Mouse (Mus musculus) thymus, postnatal 14 days (tissue): ENCODE measurements around the gene Ctdsp1.

Experiments
- DNase-seq: peaks from one replicate; pipeline ENCODE4 v3.0.0; 2021

Gene Ctdsp1

DNA sequence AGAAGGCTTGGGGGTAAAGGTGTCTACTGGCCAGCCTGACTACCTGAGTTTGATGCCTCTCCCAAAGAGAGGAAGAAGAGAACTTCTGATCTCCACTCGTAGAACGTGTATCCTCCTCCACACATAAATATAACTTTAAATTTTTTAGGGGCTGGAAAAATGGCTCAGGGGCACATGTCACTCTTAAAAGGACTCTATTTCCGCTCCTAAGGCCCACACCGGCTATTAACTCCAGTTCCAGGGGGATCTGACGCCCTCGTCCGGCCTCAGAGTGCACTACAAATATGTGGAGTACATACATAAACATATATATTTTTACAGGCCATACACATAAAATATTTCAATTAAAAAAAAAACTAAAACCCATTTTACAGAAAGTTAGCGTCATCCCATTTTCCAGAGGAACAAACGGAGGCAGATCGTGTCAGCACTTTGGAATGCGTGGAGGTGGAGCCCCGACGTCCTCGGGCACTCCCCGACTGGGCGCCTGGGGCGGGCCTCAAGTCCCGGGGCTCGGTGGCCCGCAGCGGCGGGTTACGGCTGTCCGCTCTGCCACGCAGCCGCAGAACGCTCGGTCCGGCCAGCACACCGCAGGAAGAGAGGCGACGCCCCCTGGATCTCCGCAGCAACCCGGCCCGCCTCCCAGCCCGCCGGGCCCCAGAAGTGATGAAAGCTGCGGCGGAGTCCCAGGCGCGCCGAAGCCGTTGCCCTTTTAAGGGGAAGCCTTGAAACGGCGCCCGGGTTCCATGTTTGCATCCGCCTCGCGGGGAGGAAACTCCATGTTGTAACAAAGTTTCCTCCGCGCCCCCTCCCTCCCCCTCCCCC is at the start of gene Ctdsp1:
Ctdsp1 (plus strand) TSS at position 586 of the 825 bp plus-strand sequence.
- DNase-seq, result peak; percentile 96

DNA sequence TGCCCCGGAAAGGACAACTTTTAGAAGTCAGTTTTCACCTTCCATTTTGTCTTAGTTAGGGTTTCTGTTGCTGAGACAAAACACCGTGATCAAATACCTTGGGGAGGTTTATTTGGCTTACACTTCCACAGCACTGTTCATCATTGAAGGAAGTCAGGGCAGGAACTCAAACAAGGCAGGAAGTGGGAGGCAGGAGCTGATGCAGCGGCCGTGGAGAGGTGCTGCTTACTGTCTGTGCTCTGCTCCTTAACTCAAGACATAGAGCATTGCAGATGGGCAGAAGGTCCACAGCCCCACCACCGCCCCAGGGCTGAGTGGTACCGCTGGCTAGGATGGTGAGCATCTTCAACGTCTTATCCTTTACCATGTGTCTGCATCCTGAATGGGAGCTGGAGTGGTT is 49.4 kb upstream of the Ctdsp1 start:
- DNase-seq, result no peak

DNA sequence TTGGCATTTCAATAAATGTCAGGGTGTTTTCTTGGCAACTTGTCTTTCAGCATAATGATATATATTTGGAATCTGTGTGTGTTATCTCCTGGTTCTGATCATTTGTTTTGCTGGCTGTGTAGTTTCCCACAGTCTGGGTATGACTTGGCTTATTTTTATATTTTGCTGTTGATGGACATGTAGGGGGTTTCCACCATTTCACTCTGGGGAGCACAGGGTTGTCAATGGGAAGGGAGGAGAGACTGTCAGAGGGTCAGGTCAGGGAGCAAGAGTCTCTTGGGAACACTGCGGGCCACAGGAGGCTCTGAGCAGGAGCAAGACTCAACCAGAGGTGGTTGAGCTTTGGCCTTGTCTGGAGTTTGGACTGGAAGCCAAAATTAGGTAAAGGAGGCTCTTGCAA is 49.0 kb upstream of the Ctdsp1 start:
- DNase-seq, result no peak

DNA sequence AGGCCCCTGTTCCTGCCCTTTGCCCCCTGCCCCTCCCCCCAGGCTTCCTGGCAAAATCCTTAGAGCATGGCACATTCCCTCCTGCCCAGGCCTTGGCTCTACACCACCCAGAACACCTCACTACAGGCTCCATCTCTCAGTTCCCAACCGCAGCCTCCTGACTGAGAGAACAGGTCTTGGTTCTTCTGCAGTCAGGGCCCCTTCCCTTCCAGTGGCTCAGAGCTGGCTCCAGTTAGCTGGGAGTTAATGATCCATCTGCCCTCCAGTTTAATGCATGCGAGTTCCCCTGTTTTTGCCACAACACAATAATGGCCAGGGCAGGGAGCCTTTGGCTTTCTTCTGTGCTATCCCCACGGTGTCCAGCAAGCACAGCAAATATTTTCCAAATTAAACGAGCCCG is 48.1 kb upstream of the Ctdsp1 start:
- DNase-seq, result no peak

DNA sequence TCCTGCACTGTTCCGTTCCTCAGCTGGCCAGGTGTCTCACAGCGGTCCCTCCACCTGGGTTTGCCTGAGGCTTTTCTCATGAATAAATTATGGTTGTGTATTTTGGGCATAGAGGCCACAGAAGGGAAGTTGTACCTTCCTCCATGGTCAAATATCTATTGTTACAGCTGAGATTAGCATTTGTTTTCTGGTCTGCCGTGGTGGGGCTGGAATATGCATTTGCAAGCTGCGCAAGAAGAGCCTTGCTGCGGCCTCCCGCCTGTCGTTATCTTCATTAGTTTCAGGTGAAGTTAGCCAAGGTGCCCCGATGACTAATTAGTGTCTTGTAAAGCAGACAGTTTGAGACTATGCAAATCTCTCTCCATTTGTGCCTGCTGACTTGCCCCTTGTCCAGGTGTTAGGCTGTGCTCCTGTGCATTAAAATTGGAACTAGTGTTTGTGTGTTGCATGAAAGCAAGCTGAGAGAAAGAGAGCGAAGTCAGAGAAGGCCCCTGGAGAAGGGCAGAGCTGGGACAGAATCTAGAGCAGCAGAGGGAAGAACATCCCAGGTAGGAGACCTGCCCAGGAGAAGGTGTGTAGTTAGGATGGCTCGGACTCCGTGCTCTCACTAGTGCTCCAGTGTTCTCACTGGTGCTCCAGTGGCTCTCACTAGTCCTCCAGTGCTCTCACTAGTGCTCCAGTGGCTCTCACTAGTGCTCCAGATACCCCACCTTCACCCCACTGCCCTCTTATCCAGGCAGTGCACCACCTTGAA is 47.0 kb upstream of the Ctdsp1 start:
- DNase-seq, result no peak

DNA sequence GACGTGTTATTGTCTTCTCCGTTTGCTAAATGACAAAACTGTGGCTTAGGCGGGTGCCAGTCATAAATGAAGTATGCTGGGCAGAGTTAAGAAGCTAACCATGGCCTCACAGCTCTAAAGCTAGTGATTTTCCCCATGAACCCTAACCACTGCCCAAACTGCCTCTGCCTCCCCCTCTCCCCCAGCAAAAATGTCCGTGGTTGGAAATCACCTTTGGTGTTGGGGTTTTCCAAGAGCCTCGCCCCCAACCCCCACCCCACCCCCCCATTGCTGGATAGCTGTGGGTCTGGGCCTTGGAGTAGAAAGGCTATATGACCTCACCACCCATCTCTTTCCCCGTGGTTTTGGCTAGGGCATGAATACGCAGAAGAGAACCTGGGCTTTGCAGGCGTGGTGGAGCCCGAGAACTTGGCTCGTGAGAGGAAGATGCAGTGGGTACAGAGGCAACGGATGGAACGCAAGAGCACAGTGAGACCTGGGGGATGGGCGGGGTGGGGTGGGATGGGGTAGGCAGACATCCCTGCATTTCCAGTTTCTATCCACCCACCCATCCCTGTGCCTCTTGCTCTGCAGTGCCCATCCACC is 40.0 kb upstream of the Ctdsp1 start:
- no peak for DNase-seq

DNA sequence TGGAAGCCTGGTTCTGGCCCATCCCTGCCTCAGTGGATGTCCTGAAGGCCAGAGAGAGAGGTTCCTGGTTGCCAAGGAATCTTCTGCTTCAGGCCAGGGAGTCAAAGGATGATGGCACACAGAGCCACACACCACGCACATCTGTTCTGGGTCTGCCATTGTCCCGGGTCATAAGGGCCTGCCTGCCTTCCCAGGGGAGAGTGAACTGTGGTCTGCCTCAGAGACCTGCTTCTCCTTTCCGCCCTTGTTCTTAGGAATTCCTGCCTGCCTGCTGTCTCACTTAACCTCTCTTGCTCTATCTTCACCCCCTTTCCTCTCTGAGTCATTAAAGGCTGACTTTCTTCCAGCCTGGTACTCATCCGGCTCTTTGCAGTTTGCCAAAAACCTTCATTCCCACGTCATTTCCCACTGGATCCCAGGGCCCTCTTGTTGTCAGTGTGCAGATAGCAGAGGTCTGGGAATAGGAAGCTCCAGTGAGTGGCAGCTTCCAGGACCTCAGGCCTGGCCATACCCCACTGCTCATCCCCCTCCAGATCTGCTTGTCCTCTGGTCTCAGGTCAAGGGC is 38.7 kb upstream of the Ctdsp1 start:
- DNase-seq, result no peak

DNA sequence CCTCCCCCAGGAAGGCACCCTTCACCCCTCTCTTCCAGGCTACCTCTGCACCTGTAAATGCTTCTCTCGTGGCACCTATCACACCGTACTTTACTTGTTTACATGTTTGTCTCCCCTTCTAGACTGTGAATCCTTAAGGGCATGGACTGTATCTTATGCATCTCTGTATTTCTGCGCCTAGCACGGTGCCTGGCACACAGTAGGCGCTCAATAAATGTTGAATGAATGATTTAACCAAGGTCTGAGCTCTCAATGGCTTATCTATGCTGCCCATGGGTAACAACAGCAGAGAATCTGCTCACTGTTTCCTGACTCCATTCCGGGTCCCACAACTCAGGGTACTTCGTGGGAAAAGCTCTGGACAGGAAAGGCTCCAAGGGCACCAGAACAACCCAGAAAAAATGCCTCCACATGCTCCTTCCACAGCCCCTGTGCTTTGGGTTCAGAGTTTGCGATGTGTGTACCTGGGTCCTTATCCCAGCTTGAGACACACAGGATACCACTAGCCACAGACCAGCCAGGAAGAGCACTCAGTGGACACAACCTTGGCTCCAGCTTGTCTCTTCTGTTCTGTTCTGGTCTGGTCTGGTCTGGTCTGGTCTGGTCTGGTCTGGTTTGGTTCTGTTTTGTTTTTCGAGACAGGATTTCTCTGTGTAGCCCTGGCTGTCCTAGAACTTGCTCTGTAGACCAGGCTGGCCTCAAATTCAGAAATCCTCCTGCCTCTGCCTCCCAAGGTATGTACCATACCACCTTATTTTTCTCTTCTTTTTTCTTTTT is 37.7 kb upstream of the Ctdsp1 start:
- no peak for DNase-seq

DNA sequence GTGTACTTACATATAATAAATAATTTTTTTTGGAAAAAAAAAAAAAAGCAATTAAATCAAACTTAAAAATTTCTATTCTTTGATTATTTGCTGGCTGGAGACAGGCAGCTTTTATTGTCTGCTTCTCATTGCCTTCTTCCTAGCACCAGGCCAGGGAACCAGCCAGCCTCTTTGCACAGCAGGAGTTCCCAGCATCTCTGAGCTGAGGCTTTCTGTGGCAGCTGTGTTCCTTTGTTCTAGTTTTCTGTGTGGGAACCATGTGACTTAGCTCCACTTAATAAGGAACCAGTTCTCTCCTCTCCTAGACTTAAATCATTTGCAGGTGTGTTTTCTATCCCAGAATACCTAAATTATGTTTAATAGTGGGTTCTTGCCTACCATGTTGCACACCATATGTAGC is 33.8 kb upstream of the Ctdsp1 start:
- no peak for DNase-seq

DNA sequence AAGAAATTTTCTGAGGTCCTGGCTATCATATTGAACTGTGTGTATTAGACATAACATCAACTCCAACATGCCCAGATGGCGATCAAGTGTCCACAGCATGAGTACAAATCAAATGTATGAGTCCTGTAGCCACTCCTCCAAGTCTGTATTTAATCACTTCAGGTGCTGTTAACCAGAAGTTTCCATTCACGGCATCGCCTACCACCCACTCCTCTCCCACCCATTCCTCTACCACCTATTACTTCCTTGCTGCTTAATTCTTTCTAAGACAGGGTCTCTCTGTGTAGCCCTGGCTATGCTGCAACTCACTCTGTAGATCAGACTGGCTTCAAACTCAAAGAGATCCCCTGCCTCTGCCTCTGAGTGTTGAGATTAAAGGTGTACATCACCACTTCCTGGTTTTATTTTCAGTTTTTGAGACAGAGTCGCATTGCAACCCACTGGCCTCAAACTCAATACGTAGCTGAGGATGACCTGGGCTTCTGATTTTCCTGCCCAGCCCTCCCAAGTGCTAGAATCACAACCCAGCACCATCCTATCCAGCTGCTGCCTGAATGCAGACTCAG is 31.3 kb upstream of the Ctdsp1 start:
- no peak for DNase-seq

DNA sequence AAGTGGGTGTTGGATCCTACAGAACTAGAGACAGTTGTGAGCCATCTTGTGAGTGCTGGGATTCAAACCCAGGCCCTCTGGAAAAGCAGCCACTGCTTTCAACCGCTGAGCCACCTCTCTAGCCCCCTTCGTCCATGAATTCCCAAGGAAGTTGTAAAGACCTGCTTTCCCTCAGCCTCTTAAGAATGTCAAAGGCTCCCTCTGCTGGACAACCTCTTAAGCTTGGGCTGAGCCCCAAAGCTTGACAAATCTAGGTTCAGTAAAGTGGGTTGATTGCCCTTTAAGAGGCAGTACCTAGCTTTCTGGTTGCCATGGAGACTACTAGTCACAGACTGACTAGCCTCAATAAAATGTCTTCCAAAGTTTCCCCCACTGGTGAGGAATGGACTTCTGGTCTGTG is 29.5 kb upstream of the Ctdsp1 start, which contains the start of gene Catip:
Catip (plus strand) TSS at position 297 of the 400 bp plus-strand sequence.
- DNase-seq, result peak; percentile 70

DNA sequence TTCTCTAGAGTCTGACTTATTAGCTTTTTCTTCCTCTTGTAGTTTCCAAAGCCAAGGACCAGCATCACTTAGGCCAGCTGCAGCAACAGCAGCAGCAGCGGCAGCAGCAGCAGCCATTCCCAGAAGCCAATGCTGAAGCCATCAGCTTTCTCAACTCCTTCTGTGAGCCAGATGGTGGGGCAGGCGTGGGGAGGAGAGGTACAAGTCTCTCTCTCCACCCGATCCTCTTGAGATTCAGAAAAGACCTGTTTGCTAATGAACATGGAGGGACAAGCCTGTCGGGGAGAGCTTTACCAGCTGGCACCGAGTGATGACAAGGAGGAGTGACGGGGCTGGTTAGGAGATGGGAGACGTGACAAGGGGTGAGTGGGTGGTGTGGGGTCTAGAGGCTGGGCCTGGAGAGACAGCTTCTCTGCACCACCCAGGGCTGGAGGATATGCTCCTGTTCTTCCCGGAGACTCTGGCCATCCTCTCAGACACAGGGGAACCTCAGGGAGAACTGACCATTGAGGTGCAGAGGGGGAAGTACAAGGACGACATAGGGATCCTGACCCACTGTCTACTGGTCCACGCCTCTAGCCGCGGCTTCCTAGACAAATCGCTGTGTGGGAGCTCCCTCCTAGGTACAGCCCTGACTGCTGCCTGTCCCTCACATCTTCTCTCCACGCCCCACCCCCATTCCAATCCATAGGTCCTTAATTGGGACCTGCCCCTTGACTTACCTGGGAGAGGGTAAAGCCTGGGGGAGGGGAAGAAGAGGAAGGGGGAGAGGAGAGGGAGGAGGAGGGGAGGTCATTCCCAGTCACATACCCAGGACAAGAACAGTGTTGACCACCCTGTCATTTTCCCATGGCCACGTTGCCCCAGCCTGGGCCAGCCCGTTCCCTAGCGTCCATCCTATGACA is 28.7 kb upstream of the Ctdsp1 start:
- no peak for DNase-seq

DNA sequence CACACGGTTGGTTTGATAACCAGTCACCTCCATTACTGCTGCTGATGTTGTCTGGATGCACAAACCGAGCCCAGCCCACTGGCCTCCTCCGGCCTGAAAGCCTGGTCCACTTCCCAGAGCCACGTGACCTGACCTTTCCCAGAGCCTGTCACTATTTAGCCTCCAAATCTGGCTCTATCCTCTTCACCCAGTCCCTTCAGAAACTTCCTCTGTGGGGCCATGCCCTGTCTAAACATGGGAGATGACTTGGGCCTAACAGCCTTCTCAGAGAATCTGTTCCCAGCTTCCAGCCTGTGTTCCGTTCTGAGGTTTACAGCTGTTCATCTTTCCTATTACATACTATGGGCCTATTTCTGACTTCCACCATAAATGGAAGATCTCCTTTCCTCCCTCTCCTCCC is 27.9 kb upstream of the Ctdsp1 start:
- DNase-seq, result no peak

DNA sequence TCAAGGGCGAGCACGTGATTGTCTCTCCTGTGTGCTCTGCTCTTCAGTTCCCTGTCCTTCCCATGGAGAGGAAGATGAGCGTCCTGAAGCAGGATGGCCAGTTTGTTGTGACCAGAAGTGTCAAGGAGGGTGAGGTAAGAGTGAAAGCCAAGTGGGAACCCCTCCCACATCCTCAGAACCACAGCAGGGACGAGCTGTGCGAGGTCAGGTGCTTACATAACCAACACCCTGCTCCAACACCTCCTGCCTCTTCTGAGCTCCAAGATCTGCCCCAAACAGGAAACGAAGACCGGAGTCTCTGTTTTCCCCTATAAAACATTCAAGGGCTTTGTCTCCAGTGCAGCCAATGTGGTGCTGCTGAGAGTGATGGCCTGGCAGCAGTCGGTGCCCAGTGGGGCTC is 27.0 kb upstream of the Ctdsp1 start:
- DNase-seq, result no peak

DNA sequence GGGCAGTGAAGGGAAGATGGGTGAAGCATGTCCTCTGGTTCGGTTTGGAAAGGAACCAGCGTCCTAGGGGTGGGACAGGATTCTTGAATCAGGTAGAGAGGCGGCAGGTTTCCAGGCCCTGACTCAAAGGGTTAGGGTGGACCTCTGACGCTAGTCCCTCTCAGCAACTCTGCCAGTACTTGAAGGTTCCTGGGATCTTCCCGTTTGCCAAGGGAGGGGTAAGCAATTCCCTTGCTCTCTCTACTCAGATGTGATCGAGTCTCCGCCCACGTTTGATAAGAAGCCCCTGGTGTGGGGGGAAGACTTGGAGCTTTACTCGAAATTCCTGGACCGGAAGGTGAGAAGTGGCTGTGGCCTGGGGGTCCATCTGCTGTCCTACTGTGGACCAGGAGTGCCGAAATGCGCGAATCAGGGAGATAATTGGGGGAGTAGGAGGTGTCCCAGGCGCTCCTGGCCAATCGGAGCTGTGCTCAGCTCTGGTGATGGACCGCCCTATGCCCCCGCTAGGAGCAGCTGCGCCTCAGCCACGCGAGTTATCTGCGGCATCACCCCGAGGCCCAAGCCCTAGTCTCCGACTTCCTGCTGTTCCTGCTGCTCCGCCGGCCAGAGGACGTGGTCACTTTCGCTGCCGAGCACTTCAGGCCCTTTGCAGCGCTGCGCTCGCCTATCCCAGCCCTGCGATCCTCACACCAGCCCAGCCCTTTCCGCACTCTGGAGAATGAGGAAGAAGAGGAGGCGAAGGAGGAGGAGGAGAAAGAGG is 23.2 kb upstream of the Ctdsp1 start:
- DNase-seq, result peak; percentile 31

DNA sequence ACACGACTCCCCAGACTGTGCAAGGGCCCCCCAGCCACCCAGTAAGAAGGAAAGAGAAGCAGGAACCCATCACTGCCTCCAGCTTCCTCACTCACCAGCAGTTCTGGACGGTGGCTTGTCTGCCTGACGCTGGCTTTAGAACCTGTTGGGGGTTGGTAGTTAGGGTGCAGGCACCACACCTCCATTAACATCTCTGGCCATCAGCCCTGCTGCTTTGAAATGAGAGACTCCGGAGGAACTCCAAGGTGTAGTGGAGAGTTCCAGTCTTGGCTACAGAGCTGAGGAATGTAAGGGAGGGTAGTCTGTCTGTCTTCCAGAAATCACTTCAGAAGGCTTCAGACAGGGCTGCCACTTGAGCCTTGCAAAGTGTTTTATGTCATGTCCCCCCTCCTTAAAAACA is 21.3 kb upstream of the Ctdsp1 start:
- no peak for DNase-seq

DNA sequence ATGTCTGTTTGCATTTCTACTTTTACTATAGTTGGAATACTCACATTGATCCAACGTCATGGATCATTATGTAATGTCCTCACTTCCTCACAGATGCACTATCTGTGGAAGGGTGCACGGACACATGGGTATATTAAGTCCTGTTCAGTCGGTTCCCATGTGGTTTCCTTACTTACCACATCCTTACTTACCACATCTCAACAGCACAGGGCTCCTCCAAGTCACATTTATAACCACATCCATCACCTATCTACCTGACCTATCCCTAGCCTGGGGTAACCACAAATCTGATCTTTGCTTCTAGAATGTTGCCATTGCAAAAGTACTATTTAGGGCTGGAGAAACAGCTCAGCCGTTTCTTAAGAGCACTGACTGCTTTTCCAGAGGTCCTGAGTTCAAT is 17.9 kb upstream of the Ctdsp1 start:
- no peak for DNase-seq

DNA sequence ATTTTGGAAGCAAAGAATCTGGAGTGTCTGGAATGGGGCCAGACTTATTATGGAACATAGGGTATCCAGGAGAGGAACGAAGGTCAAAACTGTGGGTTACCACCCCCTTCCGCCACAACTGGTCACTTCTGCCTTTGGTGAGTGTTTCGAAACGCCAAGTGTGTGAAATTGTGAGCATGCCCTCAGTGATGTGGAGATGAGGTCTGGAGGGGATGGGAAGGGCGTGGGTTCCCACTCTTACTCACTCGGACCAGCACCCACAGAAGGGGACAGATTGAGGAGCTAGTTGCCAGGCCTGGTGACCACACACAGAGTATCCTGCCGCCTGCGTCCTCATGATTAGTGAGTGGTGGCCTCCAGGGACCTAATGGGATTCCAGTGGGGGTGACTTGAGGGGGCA is 16.3 kb upstream of the Ctdsp1 start, which contains the start of gene Slc11a1:
Slc11a1 (plus strand) TSS at position 216 of the 400 bp plus-strand sequence.
- no peak for DNase-seq

DNA sequence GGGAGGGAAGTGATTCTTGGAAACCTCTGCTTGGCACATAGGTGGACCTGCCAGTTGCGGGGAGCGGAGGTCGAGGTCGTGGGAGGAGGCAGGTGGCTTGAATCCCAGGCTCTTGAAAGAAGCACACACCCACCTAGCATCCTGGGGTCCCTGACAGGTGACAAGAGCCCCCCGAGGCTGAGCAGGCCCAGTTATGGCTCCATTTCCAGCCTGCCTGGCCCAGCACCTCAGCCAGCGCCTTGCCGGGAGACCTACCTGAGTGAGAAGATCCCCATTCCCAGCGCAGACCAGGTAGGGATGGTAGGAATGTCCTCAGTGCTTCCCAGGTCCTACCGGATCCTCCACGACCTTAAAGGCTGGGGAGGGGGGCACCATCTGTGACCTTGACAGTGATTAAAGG is 15.7 kb upstream of the Ctdsp1 start:
- no peak for DNase-seq

DNA sequence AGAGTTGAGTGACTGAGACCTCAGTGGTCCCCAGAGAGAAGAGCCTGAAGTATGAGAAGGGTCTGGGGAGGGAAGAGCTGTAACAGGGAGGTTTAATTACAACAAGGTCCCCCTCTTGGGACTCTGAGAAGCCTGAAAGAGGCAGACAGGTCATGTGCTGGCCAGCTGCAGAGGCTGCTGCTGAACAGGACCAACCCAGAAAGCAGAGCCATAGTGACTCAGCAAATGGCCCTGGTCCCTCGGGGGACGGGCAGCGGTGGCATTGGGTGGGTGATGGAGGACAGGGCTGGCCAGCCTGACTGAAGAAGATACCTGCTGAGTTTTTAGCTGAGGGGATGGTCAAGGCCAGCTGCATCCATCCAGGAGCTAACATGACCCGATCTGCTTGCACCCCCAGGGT is 14.9 kb upstream of the Ctdsp1 start:
- DNase-seq, result no peak
